Comparison of ENCODE assay signal across 9 mouse cellular contexts in the genomic region with DNA sequence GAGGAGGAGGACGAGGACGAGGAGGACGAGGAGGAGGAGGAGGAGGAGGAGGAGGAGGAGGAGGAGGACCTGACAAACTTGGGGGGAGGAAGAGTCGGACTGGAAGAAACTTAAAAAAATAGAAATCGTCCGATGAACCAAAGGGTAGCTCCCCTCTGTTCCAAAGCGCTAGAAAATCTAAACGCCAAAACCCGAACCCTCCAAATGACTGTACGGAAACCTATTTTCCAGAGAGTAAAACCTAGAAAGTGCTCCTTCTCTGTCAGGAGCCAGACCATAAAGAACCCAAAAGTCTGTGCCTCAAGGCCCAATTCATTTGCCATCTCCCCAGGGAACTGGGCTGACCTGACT. TPM values are rescaled to one million over a fixed set of nuclear protein-coding genes. Genes with fewer than 3 reads are reported as not detected.
A peak's percentile ranks its signal among the peaks of the same experiment; 100 is the strongest.
DNase-seq lines count a peak whose midpoint lies in the region; ATAC-seq and TF ChIP-seq lines count a peak whose summit lies in the region.
"Had no signal": no experiment of that assay in that cellular context is flagged by ENCODE, and none has a peak within 500 bp of the region (broad histone marks: within the 10 kb centered on the region; RNA-seq: fewer than 3 reads in every experiment).

No protein-coding gene starts in this region.

- no peak for DNase-seq in kidney, adult 2 months
- no peak for DNase-seq in kidney, postnatal 25 days
- DNase-seq in layer of hippocampus, adult 11-12 months (ENCODE audit: low spot score) = no peak
- DNase-seq in MN1 (ENCODE audit: low spot score) = no peak
- no peak for DNase-seq in thymus, postnatal 10 days (ENCODE audit: low spot score in 2 of 2)

- H3K4me2 ChIP-seq in hindbrain, embryonic 13.5 days = peak overlapping the region; percentile 68
- H3K4me2 ChIP-seq in midbrain, embryonic 13.5 days (replicated peaks) = peak overlapping the region; percentile 68

- TF ChIP-seq POLR2A in kidney, adult 2 months (IDR thresholded peaks at IDR 0.05; ENCODE audit: low read depth, low read length) = no peak
- no peak for TF ChIP-seq POLR2A in bone marrow, adult 2 months (IDR thresholded peaks at IDR 0.05; ENCODE audit: borderline replicate concordance, control insufficient read depth, low read depth, low read length)

- H3K4me1 ChIP-seq in kidney, adult 2 months (ENCODE audit: control insufficient read depth, insufficient read depth, low read length) = peaks cover 4% of the 10 kb centered on the region; the same call in 1 of the 2 replicates
- peaks cover 3% of the 10 kb centered on the region for H3K4me1 ChIP-seq in bone marrow, adult 2 months (ENCODE audit: control insufficient read depth, insufficient read depth, low read length)
- H3K4me1 ChIP-seq in hindbrain, embryonic 13.5 days (replicated peaks) = peaks cover 18% of the 10 kb centered on the region
- H3K4me1 ChIP-seq in midbrain, embryonic 13.5 days (replicated peaks) = peaks cover 26% of the 10 kb centered on the region

- no peak for TF ChIP-seq CTCF in kidney, adult 2 months (conservative IDR thresholded peaks at IDR 0.05; ENCODE audit: insufficient read depth, insufficient read length, low read depth, low read length)
- TF ChIP-seq CTCF in bone marrow, adult 2 months (IDR thresholded peaks at IDR 0.05; ENCODE audit: control insufficient read depth, insufficient read depth, low read length) = no peak

- no peaks in the 10 kb centered on the region for H3K9me3 ChIP-seq in hindbrain, embryonic 13.5 days
- no peaks in the 10 kb centered on the region for H3K9me3 ChIP-seq in midbrain, embryonic 13.5 days

- peak overlapping the region; percentile 75 for H3K9ac ChIP-seq in hindbrain, embryonic 13.5 days
- peak overlapping the region; percentile 70 for H3K9ac ChIP-seq in midbrain, embryonic 13.5 days (replicated peaks)

- peak overlapping the region; percentile 99 for H3K27ac ChIP-seq in kidney, adult 2 months (ENCODE audit: insufficient read depth, low read depth, low read length)
- H3K27ac ChIP-seq in bone marrow, adult 2 months (ENCODE audit: control insufficient read depth, insufficient read depth, low read depth, low read length, poor library complexity) = peak overlapping the region; percentile 98
- H3K27ac ChIP-seq in hindbrain, embryonic 13.5 days = peak overlapping the region; percentile 94
- H3K27ac ChIP-seq in midbrain, embryonic 13.5 days = peak overlapping the region; percentile 95

- peak overlapping the region; percentile 46 for H3K4me3 ChIP-seq in kidney, adult 2 months (ENCODE audit: insufficient read depth, low read depth, low read length)
- H3K4me3 ChIP-seq in bone marrow, adult 2 months (replicated peaks; ENCODE audit: control insufficient read depth, low read depth, low read length) = peak overlapping the region; percentile 72
- H3K4me3 ChIP-seq in hindbrain, embryonic 13.5 days = peak overlapping the region; percentile 70
- peak overlapping the region; percentile 76 for H3K4me3 ChIP-seq in midbrain, embryonic 13.5 days (replicated peaks)

- H3K27me3 ChIP-seq in kidney, adult 2 months (replicated peaks; ENCODE audit: control insufficient read depth, insufficient read depth, low read length) = no peaks in the 10 kb centered on the region
- peaks cover 29% of the 10 kb centered on the region for H3K27me3 ChIP-seq in hindbrain, embryonic 13.5 days
- peaks cover 28% of the 10 kb centered on the region for H3K27me3 ChIP-seq in midbrain, embryonic 13.5 days
- H3K27me3 ChIP-seq: Patski had no signal

- no peak for ATAC-seq in hindbrain, embryonic 13.5 days (ENCODE audit: low FRiP score)
- ATAC-seq in midbrain, embryonic 13.5 days = no peak

- H3K36me3 ChIP-seq in kidney, adult 2 months (ENCODE audit: control insufficient read depth, insufficient read depth, low read length) = no peaks in the 10 kb centered on the region
- no peaks in the 10 kb centered on the region for H3K36me3 ChIP-seq in hindbrain, embryonic 13.5 days
- H3K36me3 ChIP-seq in midbrain, embryonic 13.5 days = no peaks in the 10 kb centered on the region

- 32% methylated on average over 7 of the region's 10 CpGs for WGBS in kidney, adult 2 months
- WGBS in bone marrow, adult 2 months = 26% methylated on average over 10 of the region's 10 CpGs
- WGBS in hindbrain, embryonic 13.5 days = 56% methylated on average over 7 of the region's 10 CpGs
- 51% methylated on average over 7 of the region's 10 CpGs for WGBS in midbrain, embryonic 13.5 days

RNA-seq across cellular contexts. Expression of gene Ctdsp1, which starts 5.0 kb away (rescaled TPM):
- polyA plus RNA-seq in kidney, adult 2 months (2012; rRNA removed) = 185 and 187 TPM in 2 replicates
- 40.0 and 65.3 TPM in 2 replicates for polyA plus RNA-seq in bone marrow, adult 2 months (2011; ENCODE audit: insufficient read depth, insufficient read length, low replicate concordance, missing spikeins)
- polyA plus RNA-seq in hindbrain, embryonic 13.5 days (2015; fragmentation: Nextera tagmentation; extraction: Ambion mirVana) = 18.5 and 19.8 TPM in 2 replicates
- polyA plus RNA-seq in midbrain, embryonic 13.5 days (2015; fragmentation: Nextera tagmentation; extraction: Ambion mirVana) = 17.2 and 18.6 TPM in 2 replicates

RNA-seq across cellular contexts. Expression of gene Slc11a1, which starts 11.3 kb away (rescaled TPM):
- polyA plus RNA-seq in kidney, adult 2 months (2012; rRNA removed) = 13.4 and 15.3 TPM in 2 replicates
- polyA plus RNA-seq in bone marrow, adult 2 months (2011; ENCODE audit: insufficient read depth, insufficient read length, low replicate concordance, missing spikeins) = 10.8 and 16.9 TPM in 2 replicates
- 2.4 and 2.5 TPM in 2 replicates for polyA plus RNA-seq in hindbrain, embryonic 13.5 days (2015; fragmentation: Nextera tagmentation; extraction: Ambion mirVana)
- polyA plus RNA-seq in midbrain, embryonic 13.5 days (2015; fragmentation: Nextera tagmentation; extraction: Ambion mirVana) = 0.94 and 2.9 TPM in 2 replicates

RNA-seq across cellular contexts. Expression of gene Vil1, which starts 22.8 kb away (rescaled TPM):
- 69.8 and 75.0 TPM in 2 replicates for polyA plus RNA-seq in kidney, adult 2 months (2012; rRNA removed)
- not detected in 2 replicates for polyA plus RNA-seq in bone marrow, adult 2 months (2011; ENCODE audit: insufficient read depth, insufficient read length, low replicate concordance, missing spikeins)
- polyA plus RNA-seq in hindbrain, embryonic 13.5 days (2015; fragmentation: Nextera tagmentation; extraction: Ambion mirVana) = 0.16 and 0.18 TPM in 2 replicates
- 0.20 and 0.30 TPM in 2 replicates for polyA plus RNA-seq in midbrain, embryonic 13.5 days (2015; fragmentation: Nextera tagmentation; extraction: Ambion mirVana)

RNA-seq across cellular contexts. Expression of gene Catip, which starts 24.4 kb away (rescaled TPM):
- polyA plus RNA-seq in kidney, adult 2 months (2012; rRNA removed) = 0.33 and 0.43 TPM in 2 replicates
- not detected in 2 replicates for polyA plus RNA-seq in bone marrow, adult 2 months (2011; ENCODE audit: insufficient read depth, insufficient read length, low replicate concordance, missing spikeins)
- polyA plus RNA-seq in hindbrain, embryonic 13.5 days (2015; fragmentation: Nextera tagmentation; extraction: Ambion mirVana) = 0.80 and 1.6 TPM in 2 replicates
- polyA plus RNA-seq in midbrain, embryonic 13.5 days (2015; fragmentation: Nextera tagmentation; extraction: Ambion mirVana) = 0.41 and 0.62 TPM in 2 replicates

Comparison
In these comparisons a context has a peak if more than half of its experiments do, and no peak if none do; other contexts are left out.
1. RNA of gene Vil1, which starts 22.8 kb away (polyA plus RNA-seq): 69.8 to 75.0 TPM in kidney, adult 2 months; 0.20 to 0.30 TPM in midbrain, embryonic 13.5 days, 0.16 to 0.18 TPM in hindbrain, embryonic 13.5 days and not detected in bone marrow, adult 2 months; every median in the first group is over 10 times any median in the second.
2. Peak in every context shown above with its lines, with median percentiles within 50 percentile points of each other: H3K27ac ChIP-seq and H3K4me3 ChIP-seq.